Mouse (Mus musculus) stomach, embryonic 16.5 days (tissue): ENCODE measurements around the gene Glis1. TPM values are rescaled to one million over a fixed set of nuclear protein-coding genes. Genes with fewer than 3 reads are reported as not detected.

Experiments used
- ATAC-seq: fragments of 200-750 bp; cut with Nextera tagmentation; 2 replicates; pipeline ENCODE4 v1.8.0; 2017; ENCODE audit warnings: moderate number of reproducible peaks, moderate TSS enrichment; ENCODE audit not compliant: insufficient read depth, low FRiP score
- H3K27ac ChIP-seq: fragments of 300-500 bp; sonication (generic); 2 replicates; pipeline ENCODE4 v1.5.1; 2014; ENCODE audit warnings: low read length
- H3K27me3 ChIP-seq: fragments of 300-500 bp; sonication (generic); 2 replicates; pipeline ENCODE4 v1.6.1; 2014; ENCODE audit warnings: low read length, control low read depth, mixed read lengths; ENCODE audit not compliant: control insufficient read depth, insufficient read depth
- H3K36me3 ChIP-seq: fragments of 300-500 bp; sonication (generic); 2 replicates; pipeline ENCODE4 v1.6.1; 2014; ENCODE audit warnings: low read length; ENCODE audit not compliant: control insufficient read depth, insufficient read depth
- H3K4me1 ChIP-seq: fragments of 300-500 bp; sonication (generic); 2 replicates; pipeline ENCODE4 v1.6.1; 2014; ENCODE audit warnings: low read length, control low read depth, mixed read lengths; ENCODE audit not compliant: control insufficient read depth, insufficient read depth
- H3K4me2 ChIP-seq: fragments of 300-500 bp; sonication (generic); 2 replicates; pipeline ENCODE4 v1.6.1; 2014; ENCODE audit warnings: low read depth, low read length, mixed read lengths
- H3K4me3 ChIP-seq: fragments of 300-500 bp; sonication (generic); replicated peaks from 2 replicates; pipeline ENCODE4 v1.5.1; 2014; ENCODE audit warnings: mild to moderate bottlenecking, low read length
- H3K9ac ChIP-seq: fragments of 300-500 bp; sonication (generic); 2 replicates; pipeline ENCODE4 v1.6.1; 2014; ENCODE audit warnings: low read length
- H3K9me3 ChIP-seq: fragments of 300-500 bp; sonication (generic); replicated peaks from 2 replicates; pipeline ENCODE4 v1.6.1; 2016; ENCODE audit warnings: low read length, control low read depth; ENCODE audit not compliant: control insufficient read depth
- WGBS: fragments of 180-500 bp; shearing (Covaris S2); extraction: QIAGEN DNeasy Blood & Tissue Kit; methylation state at CpG from one replicate; pipeline ENCODE4 v1.1.7; 2014; 5-methylcytosine and 5-hydroxymethylcytosine counted together
- polyA plus RNA-seq: library from polyadenylated mRNA; unstranded; fragments of >200 nt; fragmentation: Nextera tagmentation; extraction: Ambion mirVana; gene quantifications from 2 replicates; pipeline ENCODE4 v1.2.1, GENCODE M21; 2015

Gene Glis1
- polyA plus RNA-seq, 1 experiment from 2014 or later, result 0.87 TPM

GRCm38 (mm10) chr4:107628226-107628625 is 193.8 kb downstream of the Glis1 start:
- no peak for ATAC-seq
- Histone ChIP-seq H3K27ac (no peak overlapping the region), H3K27me3 (no peaks in the 10 kb centered on the region), H3K4me1 (no peaks in the 10 kb centered on the region), H3K4me3 (no peak overlapping the region), H3K36me3 (no peaks in the 10 kb centered on the region), H3K9ac (no peak overlapping the region), H3K4me2 (no peak overlapping the region), H3K9me3 (no peaks in the 10 kb centered on the region)
- WGBS, result 65% methylated on average over 4 of the region's 4 CpGs

- no peak for ATAC-seq
- no peaks in the 10 kb centered on the region for H3K36me3 ChIP-seq
- no peak overlapping the region for H3K4me3 ChIP-seq
- 63% methylated on average over 17 of the region's 17 CpGs for WGBS
- H3K4me2 ChIP-seq, result no peak overlapping the region
- no peaks in the 10 kb centered on the region for H3K27me3 ChIP-seq
- H3K9ac ChIP-seq, result no peak overlapping the region
- H3K4me1 ChIP-seq, result no peaks in the 10 kb centered on the region
- H3K27ac ChIP-seq, result no peak overlapping the region
- H3K9me3 ChIP-seq, result no peaks in the 10 kb centered on the region
These were observed 194.6 kb downstream of the Glis1 start for GRCm38 (mm10) chr4:107628921-107629411.

GRCm38 (mm10) chr4:107634631-107635030 is 200.2 kb downstream of the Glis1 start:
- no peaks in the 10 kb centered on the region for H3K36me3 ChIP-seq
- H3K9ac ChIP-seq, result no peak overlapping the region
- H3K27me3 ChIP-seq, result no peaks in the 10 kb centered on the region
- H3K4me3 ChIP-seq, result no peak overlapping the region
- H3K4me2 ChIP-seq, result no peak overlapping the region
- H3K9me3 ChIP-seq, result no peaks in the 10 kb centered on the region
- WGBS, result 64% methylated on average over 6 of the region's 6 CpGs
- H3K27ac ChIP-seq, result no peak overlapping the region
- no peaks in the 10 kb centered on the region for H3K4me1 ChIP-seq
- no peak for ATAC-seq

- Histone ChIP-seq H3K4me2 (no peak overlapping the region), H3K9me3 (no peaks in the 10 kb centered on the region), H3K27me3 (no peaks in the 10 kb centered on the region), H3K36me3 (no peaks in the 10 kb centered on the region), H3K27ac (no peak overlapping the region), H3K9ac (no peak overlapping the region), H3K4me1 (no peaks in the 10 kb centered on the region), H3K4me3 (no peak overlapping the region)
- no peak for ATAC-seq
- WGBS, result 69% methylated on average over 6 of the region's 6 CpGs
These were observed 201.7 kb downstream of the Glis1 start for GRCm38 (mm10) chr4:107636099-107636498.

- Histone ChIP-seq H3K27ac (no peak overlapping the region), H3K36me3 (no peaks in the 10 kb centered on the region), H3K27me3 (no peaks in the 10 kb centered on the region), H3K9ac (no peak overlapping the region), H3K9me3 (no peaks in the 10 kb centered on the region), H3K4me3 (no peak overlapping the region), H3K4me1 (no peaks in the 10 kb centered on the region), H3K4me2 (no peak overlapping the region)
- no peak for ATAC-seq
- 70% methylated on average over 3 of the region's 3 CpGs for WGBS
These were observed 203.3 kb downstream of the Glis1 start for GRCm38 (mm10) chr4:107637670-107638069.

GRCm38 (mm10) chr4:107638303-107638702 is 203.9 kb downstream of the Glis1 start:
- Histone ChIP-seq H3K4me2 (no peak overlapping the region), H3K36me3 (no peaks in the 10 kb centered on the region), H3K4me1 (no peaks in the 10 kb centered on the region), H3K9ac (no peak overlapping the region), H3K4me3 (no peak overlapping the region), H3K27ac (no peak overlapping the region), H3K9me3 (no peaks in the 10 kb centered on the region), H3K27me3 (no peaks in the 10 kb centered on the region)
- no peak for ATAC-seq
- 80% methylated on average over 10 of the region's 10 CpGs for WGBS

- no peaks in the 10 kb centered on the region for H3K4me1 ChIP-seq
- no peaks in the 10 kb centered on the region for H3K27me3 ChIP-seq
- no peak overlapping the region for H3K4me2 ChIP-seq
- no peak overlapping the region for H3K4me3 ChIP-seq
- H3K36me3 ChIP-seq, result no peaks in the 10 kb centered on the region
- no peak overlapping the region for H3K9ac ChIP-seq
- no peak overlapping the region for H3K27ac ChIP-seq
- no peak for ATAC-seq
- H3K9me3 ChIP-seq, result no peaks in the 10 kb centered on the region
- 65% methylated on average over 4 of the region's 4 CpGs for WGBS
These were observed 207.2 kb downstream of the Glis1 start for GRCm38 (mm10) chr4:107641624-107642023.

- Histone ChIP-seq H3K4me2 (no peak overlapping the region), H3K9me3 (no peaks in the 10 kb centered on the region), H3K4me1 (0 out of 2 replicates have a peak, but pooled peaks cover 4% of the 10 kb centered on the region), H3K27me3 (no peaks in the 10 kb centered on the region), H3K27ac (no peak overlapping the region), H3K9ac (no peak overlapping the region), H3K4me3 (no peak overlapping the region), H3K36me3 (no peaks in the 10 kb centered on the region)
- no peak for ATAC-seq
- WGBS, result 63% methylated on average over 5 of the region's 5 CpGs
These were observed 214.6 kb downstream of the Glis1 start for GRCm38 (mm10) chr4:107648959-107649485.

- H3K4me1 ChIP-seq, result 0 out of 2 replicates have a peak, but pooled peaks cover 4% of the 10 kb centered on the region
- WGBS, result 29% methylated on average over 12 of the region's 12 CpGs
- no peak for ATAC-seq
- no peaks in the 10 kb centered on the region for H3K27me3 ChIP-seq
- H3K27ac ChIP-seq, result no peak overlapping the region
- no peak overlapping the region for H3K4me3 ChIP-seq
- H3K36me3 ChIP-seq, result no peaks in the 10 kb centered on the region
- H3K9me3 ChIP-seq, result no peaks in the 10 kb centered on the region
- no peak overlapping the region for H3K4me2 ChIP-seq
- H3K9ac ChIP-seq, result no peak overlapping the region
These were observed 216.7 kb downstream of the Glis1 start for GRCm38 (mm10) chr4:107651021-107651496.
